Comparison of ENCODE assay signal across 9 mouse cellular contexts in genomic region chr9:25167458-25168084, GRCm38 (mm10). TPM values are rescaled to one million over a fixed set of nuclear protein-coding genes. Genes with fewer than 3 reads are reported as not detected.
DNase-seq lines count a peak whose midpoint lies in the region.
"Had no signal": no experiment of that assay in that cellular context is flagged by ENCODE, and none has a peak within 500 bp of the region (broad histone marks: within the 10 kb centered on the region; RNA-seq: fewer than 3 reads in every experiment).

No protein-coding gene starts in this region.

- intact Hi-C loops in heart, postnatal 36 days (cut with DNase I) = loop anchor here (1.0 to 2.0 kb wide), 2 partner anchors 142 to 425 kb away; no protein-coding TSS in a partner anchor

- H3K27ac ChIP-seq in forebrain, embryonic 10.5 days = no peak overlapping the region
- H3K27ac ChIP-seq: macrophage had no signal

- H3K4me1 ChIP-seq in forebrain, embryonic 10.5 days = no peaks in the 10 kb centered on the region

- 37% methylated on average over 6 of the region's 6 CpGs for WGBS in forebrain, embryonic 10.5 days

- DNase-seq in MN1 (ENCODE audit: low spot score) = peak; percentile 55
- peak; percentile 44 for DNase-seq in c-Kit-negative CD71-positive TER-119-positive erythroid progenitor cells, embryonic 14.5 days (ENCODE audit: low read depth, low spot score)
- DNase-seq in forebrain, embryonic 10.5 days (ENCODE audit: extremely low spot score, low spot score) = peak; percentile 59
- peak; percentile 80 to 84 for DNase-seq in heart, postnatal 36 days
- DNase-seq in layer of hippocampus, postnatal 10 days (ENCODE audit: low spot score in 2 of 2) = peak; percentile 84 to 85
- DNase-seq in lung, postnatal 14 days = peak; percentile 84
- DNase-seq in right cerebral cortex, postnatal 14 days = peak; percentile 73
- peak; percentile 37 to 75 for DNase-seq in urinary bladder, postnatal 4 days (ENCODE audit: low spot score in 2 of 2)

- H3K36me3 ChIP-seq in forebrain, embryonic 10.5 days (replicated peaks) = no peaks in the 10 kb centered on the region

- no peaks in the 10 kb centered on the region for H3K9me3 ChIP-seq in forebrain, embryonic 10.5 days

- no peak overlapping the region for H3K4me3 ChIP-seq in forebrain, embryonic 10.5 days

- no peaks in the 10 kb centered on the region for H3K27me3 ChIP-seq in forebrain, embryonic 10.5 days (ENCODE audit: poor library complexity, severe bottlenecking)

RNA-seq across cellular contexts. Expression of gene Herpud2, which starts 16.0 kb away (rescaled TPM):
- 22.1 and 24.2 TPM in 2 replicates for polyA plus RNA-seq in forebrain, embryonic 10.5 days (2016; fragmentation: Nextera tagmentation; extraction: Ambion mirVana)
- 10 to 100 TPM; 39.1 TPM for total RNA-seq in heart, postnatal 36 days (2021)
- total RNA-seq in layer of hippocampus, postnatal 10 days (2021) = 10 to 100 TPM; 44.6 to 46.9 TPM
